Mouse (Mus musculus): ENCODE measurements at regions not wholly inside any gene's neighbourhood (a gene's known extent, or its start where the extent isn't known, plus 50 kb on each side); places are given as distances from the start of the nearest gene placed in this dataset.
A peak's percentile ranks its signal among the peaks of the same experiment; 100 is the strongest.

DNA sequence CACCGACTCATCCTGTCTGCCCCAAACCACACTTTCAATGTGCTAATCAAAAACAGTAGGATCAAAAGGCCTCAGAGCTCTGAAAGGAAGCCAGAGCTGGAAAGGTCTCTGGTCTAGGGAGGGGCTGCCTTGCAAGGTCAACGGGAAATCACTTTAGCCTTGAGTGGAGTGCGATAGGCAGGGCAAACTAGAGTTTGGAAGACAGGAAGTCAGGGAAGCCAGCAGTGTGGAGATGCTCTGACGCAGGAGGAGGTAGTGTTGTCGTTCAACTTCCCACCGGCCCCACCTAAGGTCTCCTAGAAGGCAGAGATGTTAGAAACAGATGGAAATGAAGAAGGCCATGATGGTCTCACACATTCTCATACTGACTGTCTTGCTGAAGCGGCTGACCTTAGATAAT is 52.0 kb upstream of the Trp53i11 start:
- peak; percentile 74 for DNase-seq (ENCODE audit: low spot score)

DNA sequence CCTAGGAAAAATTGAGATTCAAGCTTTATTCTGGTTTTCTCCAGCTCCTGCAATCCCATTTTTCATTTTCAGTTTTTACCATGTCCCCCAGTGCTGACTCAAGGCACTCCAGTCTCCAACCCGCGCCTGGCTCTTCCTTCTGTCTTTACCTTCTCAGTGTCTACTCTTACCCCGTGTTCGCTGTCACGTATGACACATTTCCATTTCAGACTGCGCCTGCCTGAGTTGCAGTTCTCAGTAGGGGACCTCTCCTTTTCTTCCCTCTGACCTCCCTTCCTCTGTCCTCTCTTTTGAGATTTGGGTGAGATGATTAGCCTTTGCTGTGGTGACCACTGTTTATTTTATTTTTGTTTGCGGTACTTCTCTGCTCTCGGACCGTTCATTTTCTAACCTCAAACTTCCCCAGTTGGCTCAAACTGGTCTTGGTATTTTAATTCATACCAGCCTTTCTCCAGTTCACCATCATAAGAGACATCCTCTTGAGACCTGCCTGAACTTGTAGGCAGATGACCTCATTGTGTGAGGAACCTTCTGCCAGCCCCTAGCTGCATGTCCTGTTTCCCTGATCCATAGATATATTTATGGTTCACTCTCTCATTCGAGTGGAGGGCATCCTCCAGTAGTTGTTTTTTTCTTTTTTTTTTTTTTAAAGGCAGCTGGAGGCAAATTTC is 53.9 kb upstream of the Trp53i11 start:
- DNase-seq (ENCODE audit: low spot score) = no peak

DNA sequence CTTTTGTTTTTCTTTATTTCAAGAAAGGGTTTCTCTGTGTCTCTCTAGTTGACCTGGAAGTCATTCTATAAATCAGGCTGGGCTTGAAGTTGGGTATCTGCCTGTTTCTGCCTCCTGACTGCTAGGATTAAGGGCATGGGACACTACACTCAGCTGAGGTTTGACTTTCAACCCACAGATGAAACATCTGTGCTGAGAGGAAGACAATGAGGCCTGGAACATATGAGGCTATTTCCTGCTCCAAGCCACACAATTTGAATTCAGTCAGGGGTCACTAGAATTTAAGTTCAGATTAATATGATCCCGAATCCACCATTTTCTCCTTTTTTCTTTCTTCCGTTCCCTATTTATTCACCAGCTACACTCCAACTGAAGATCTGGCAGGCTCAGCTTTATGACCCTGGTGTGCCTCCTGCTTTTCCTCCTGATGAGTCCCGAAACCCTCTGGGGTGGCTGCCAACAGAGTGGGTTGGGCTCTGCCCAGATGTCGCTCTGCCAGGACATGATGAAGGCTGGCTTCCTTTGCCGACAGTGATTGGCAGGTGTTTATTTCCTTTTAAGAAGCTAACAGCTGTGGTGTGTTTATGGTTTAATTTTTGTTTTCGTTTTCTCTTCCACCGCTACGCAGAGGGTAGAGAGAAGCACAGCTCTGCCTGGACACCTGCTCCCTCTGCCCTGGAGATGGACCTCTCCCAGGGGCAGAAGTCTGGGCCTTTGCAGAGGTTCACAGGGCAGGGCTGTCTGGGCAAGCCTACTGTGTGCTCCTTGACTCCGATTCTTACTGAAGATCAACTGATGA is 55.3 kb upstream of the Trp53i11 start:
- DNase-seq (ENCODE audit: low spot score) = peak; percentile 78

GRCm38 (mm10) chr2:93131236-93131635 is 56.1 kb upstream of the Trp53i11 start:
- no peak for DNase-seq (ENCODE audit: low spot score)

DNA sequence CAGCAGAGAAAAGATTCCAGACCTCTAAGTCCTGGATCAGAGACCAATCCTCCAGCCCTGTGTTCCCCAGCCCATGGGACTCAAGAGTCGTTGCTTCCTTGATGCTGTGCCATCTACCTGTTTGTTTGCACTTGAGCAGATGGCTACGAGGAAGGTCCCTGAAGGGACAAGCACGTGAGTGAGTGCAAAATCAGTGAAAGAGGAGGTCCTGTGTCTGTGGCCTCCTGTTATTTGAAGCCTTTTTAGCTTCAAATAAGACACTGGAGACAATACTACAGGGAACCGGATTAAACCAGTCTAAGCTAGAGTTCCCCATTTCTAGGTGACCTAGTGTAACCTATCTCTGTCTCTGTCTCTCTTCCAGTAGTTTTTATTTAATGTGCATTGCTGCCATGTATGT is 58.2 kb upstream of the Trp53i11 start:
- DNase-seq (ENCODE audit: low spot score) = no peak

GRCm38 (mm10) chr2:93126595-93127165 is 60.7 kb upstream of the Trp53i11 start:
- peak; percentile 91 for DNase-seq (ENCODE audit: low spot score)

GRCm38 (mm10) chr2:93126112-93126511 is 61.2 kb upstream of the Trp53i11 start:
- DNase-seq (ENCODE audit: low spot score) = no peak

GRCm38 (mm10) chr2:93124866-93125467 is 62.4 kb upstream of the Trp53i11 start:
- DNase-seq (ENCODE audit: low spot score) = no peak

- no peak for DNase-seq (ENCODE audit: low spot score)
These were observed 63.5 kb upstream of the Trp53i11 start for GRCm38 (mm10) chr2:93123829-93124228.

- no peak for DNase-seq (ENCODE audit: low spot score)
These were observed 67.0 kb upstream of the Trp53i11 start for GRCm38 (mm10) chr2:93120386-93120785.

- no peak for DNase-seq (ENCODE audit: low spot score)
These were observed 68.3 kb upstream of the Trp53i11 start for GRCm38 (mm10) chr2:93119001-93119400.

- DNase-seq (ENCODE audit: low spot score) = no peak
These were observed 69.3 kb upstream of the Prdm11 start for GRCm38 (mm10) chr2:93115303-93115702.

DNA sequence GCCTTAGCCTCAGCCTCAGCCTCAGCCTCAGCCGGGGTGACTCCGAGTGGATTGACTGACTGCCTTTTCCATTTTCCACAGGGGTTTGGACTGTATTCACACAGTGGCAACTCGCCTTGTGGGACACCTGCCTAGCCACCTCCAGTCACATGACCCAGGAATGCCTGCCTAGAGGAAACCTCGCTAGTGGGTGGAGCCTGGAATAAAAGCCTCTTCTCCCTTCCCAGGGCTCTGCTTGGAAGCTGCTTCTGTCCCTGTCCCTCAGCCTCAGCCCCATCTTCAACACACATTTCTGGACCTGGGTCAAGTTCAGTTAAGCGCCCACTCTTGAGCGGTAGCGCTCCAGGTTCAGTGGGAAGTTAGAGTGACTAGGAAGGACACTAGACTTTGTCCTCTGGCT is 68.0 kb upstream of the Prdm11 start:
- DNase-seq (ENCODE audit: low spot score) = no peak

DNA sequence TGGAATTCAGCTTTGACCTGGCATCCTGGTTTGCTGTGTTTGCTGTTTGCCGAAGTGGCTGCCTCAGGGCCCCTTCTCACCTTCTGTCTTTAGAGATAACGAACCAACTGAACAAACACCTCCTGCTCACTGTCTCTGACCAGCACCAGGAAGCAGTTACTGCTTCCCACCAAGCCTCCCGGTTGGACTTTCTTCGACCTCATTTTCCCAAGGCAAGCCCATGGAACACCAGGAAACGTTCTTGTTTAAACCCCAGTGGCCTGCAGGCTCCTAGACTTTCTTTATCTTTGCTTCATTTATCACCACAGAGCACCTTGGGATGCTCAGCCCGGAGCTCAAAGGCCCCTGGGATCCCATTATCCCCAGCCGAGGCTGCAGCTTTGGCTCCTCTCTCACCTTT is 66.4 kb upstream of the Prdm11 start:
- DNase-seq (ENCODE audit: low spot score) = no peak

DNA sequence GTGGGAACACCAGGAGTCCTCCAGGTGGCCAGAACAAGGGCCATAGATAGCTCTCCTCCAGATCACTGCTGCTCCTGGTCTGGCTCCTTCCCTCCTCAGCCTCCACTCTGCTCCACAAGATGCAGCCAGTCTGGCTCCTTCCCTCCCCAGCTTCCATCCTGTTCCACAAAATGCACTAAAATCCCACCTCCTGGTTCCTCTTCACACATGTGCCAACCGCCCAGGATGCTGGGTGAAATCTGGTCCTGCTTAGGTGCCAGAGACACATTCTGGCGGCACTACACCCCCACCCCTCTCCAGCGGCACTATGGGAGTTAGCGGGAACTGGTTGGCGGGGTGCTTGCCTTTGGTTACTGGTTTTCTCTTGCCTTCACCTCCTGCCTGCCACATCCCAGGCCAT is 64.9 kb upstream of the Prdm11 start:
- no peak for DNase-seq (ENCODE audit: low spot score)

DNA sequence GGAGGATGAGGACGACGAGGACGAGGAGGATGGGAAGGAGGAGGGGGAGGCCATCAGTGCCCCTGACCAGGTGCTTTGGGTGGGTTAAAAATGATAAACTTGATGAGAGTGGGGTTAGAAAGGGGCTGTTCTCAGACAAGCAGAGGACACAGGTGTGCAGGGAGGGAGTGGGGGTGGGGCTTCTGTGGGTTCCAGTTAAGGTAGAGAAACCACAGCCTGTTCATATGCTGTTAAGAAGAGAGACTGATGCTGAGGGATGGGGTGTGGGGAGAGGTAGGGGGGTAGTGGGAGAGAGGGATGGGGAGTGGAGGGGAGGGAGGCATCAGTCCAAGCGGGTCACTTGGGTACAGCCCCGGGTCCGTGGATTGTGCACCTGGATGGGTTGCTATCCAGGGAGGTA is 60.6 kb upstream of the Prdm11 start:
- DNase-seq (ENCODE audit: low spot score) = no peak

GRCm38 (mm10) chr2:93101991-93102390 is 56.0 kb upstream of the Prdm11 start:
- DNase-seq (ENCODE audit: low spot score) = no peak

DNA sequence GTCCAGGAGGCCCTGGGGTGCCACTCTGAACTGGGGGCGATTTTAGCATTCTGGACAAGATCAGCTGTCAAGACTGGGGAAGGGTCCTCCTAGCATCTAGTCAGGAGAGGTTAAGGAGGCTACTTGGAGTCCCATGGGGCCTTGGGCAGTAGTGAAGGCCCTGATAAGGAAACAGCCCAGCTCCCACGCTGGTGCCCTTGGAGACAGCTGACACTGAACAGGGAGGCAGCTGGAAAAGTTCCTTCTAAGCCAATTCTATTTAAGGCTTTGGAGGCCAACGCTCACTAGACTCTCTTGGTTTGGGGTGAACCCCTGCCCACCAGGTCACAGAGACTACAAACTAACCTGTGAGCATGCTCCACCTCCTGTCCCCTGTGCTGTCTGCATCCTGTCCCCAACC is 53.8 kb upstream of the Prdm11 start:
- no peak for DNase-seq (ENCODE audit: low spot score)

DNA sequence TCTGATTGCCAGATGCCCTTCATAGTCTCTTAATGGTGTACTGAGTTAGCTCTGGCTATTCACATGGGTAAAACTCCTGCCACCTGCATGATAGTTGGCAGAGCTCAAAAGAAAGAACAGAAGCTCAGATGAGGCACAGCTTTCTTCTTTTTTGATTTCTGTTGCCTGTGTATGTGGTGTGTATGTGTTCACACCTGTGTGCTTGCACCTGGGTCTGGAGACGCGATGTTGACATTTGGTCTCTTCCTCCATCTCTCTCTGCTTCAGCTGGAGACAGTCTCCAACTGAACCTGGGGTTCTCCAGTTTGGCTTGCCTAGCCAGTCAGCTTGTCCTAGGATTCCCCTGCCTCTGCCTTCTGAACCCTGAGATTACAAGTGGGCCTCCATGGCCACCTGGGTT is 51.0 kb upstream of the Prdm11 start:
- no peak for DNase-seq (ENCODE audit: low spot score)

- DNase-seq (ENCODE audit: low spot score) = no peak
These were observed 50.2 kb upstream of the Prdm11 start for GRCm38 (mm10) chr2:93096078-93096729.
